ENCODE assay signal across 22 mouse cellular contexts in the genomic region with DNA sequence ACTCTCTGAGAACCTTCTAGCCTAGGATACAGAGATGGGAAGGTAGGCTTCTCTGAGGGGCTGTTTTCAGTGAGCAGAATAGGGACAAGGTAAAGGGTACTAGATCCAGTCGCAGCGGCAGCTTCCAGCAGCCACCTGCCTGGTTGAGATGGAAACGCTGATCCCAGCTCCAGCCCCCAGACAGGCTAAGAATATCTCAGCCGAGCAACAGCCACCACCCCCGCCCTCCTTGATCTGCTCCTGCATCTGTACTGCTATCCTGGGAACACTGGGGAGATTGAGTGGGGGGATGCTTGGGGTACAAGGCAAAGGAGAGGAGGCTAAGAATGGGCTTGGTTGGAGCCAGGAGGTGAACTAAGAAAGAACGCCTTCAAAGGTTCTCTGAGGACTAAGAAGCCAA. TPM values are rescaled to one million over a fixed set of nuclear protein-coding genes. Genes with fewer than 3 reads are reported as not detected.
DNase-seq lines count a peak whose midpoint lies in the region; ATAC-seq and TF ChIP-seq lines count a peak whose summit lies in the region.
"Had no signal": no experiment of that assay in that cellular context is flagged by ENCODE, and none has a peak within 500 bp of the region (broad histone marks: within the 10 kb centered on the region; RNA-seq: fewer than 3 reads in every experiment).

No protein-coding gene starts in this region.

- 11% methylated on average over 6 of the region's 6 CpGs for WGBS in liver, postnatal 0 days (ENCODE audit: insufficient replicate concordance)

- H3K9ac ChIP-seq in liver, postnatal 0 days (replicated peaks) = no peak overlapping the region
- H3K9ac ChIP-seq: intestine, embryonic 15.5 days; limb, embryonic 13.5 days had no signal

- no peak for TF ChIP-seq CTCF in left cerebral cortex, adult 2 months (IDR thresholded peaks at IDR 0.05)
- TF ChIP-seq CTCF in liver, postnatal 0 days (IDR thresholded peaks at IDR 0.05; ENCODE audit: low read depth) = no peak

- peak overlapping the region; percentile 94 for H3K27ac ChIP-seq in left cerebral cortex, adult 2 months
- no peak overlapping the region for H3K27ac ChIP-seq in liver, postnatal 0 days (ENCODE audit: low read depth)
- H3K27ac ChIP-seq: embryonic facial prominence, embryonic 10.5 days; heart, embryonic 10.5 days; intestine, embryonic 15.5 days; limb, embryonic 13.5 days had no signal

- peak; percentile 79 for DNase-seq in left cerebral cortex, adult 11 months (ENCODE audit: low spot score)
- no peak for DNase-seq in left cerebral cortex, postnatal 4 days
- peak; percentile 73 to 80 for DNase-seq in left cerebral cortex, adult 2 months (ENCODE audit: extremely low spot score in 1 of 2, low spot score in 2 of 2)
- peak; percentile 74 for DNase-seq in right cerebral cortex, postnatal 14 days
- DNase-seq in testis, postnatal 14 days (ENCODE audit: low spot score) = no peak
- DNase-seq in liver, postnatal 0 days = no peak
- no peak for DNase-seq in ovary, postnatal 14 days (ENCODE audit: low spot score)
- DNase-seq: adrenal gland, adult 8-10 months; cerebellum, postnatal 14 days; heart, postnatal 36 days; kidney, postnatal 10 days; lung, postnatal 4 days had no signal

- ATAC-seq in frontal cortex, adult (ENCODE audit: low TSS enrichment) = peak; percentile 64
- ATAC-seq in liver, postnatal 0 days = no peak
- ATAC-seq: intestine, embryonic 15.5 days had no signal

- H3K27me3 ChIP-seq in liver, postnatal 0 days (ENCODE audit: insufficient read depth, low read length) = peaks cover 53% of the 10 kb centered on the region

- peak overlapping the region; percentile 19; the same call in 1 of the 2 replicates for H3K4me3 ChIP-seq in left cerebral cortex, adult 2 months
- H3K4me3 ChIP-seq in liver, postnatal 0 days (ENCODE audit: low read depth, low read length) = no peak overlapping the region
- H3K4me3 ChIP-seq: embryonic facial prominence, embryonic 10.5 days; heart, embryonic 10.5 days; intestine, embryonic 15.5 days; limb, embryonic 13.5 days; myocyte had no signal

- H3K4me1 ChIP-seq in liver, postnatal 0 days (ENCODE audit: insufficient read depth) = no peaks in the 10 kb centered on the region; the same call in 1 of the 2 replicates

- TF ChIP-seq EP300 in liver, postnatal 0 days (IDR thresholded peaks at IDR 0.05; ENCODE audit: low read depth) = no peak

- intact Hi-C loops in left cerebral cortex, postnatal 4 days (cut with DNase I) = no loop called here
- intact Hi-C loops in left cerebral cortex, adult 2 months (cut with DNase I) = loop anchor here (1.0 kb wide), 1 partner anchor 20 kb away; no protein-coding TSS in a partner anchor

- H3K9me3 ChIP-seq in liver, postnatal 0 days (ENCODE audit: low read length) = no peaks in the 10 kb centered on the region
- H3K9me3 ChIP-seq: embryonic facial prominence, embryonic 10.5 days; heart, embryonic 10.5 days; intestine, embryonic 15.5 days; limb, embryonic 13.5 days had no signal

- H3K36me3 ChIP-seq in liver, postnatal 0 days (replicated peaks; ENCODE audit: insufficient read depth, low read length) = no peaks in the 10 kb centered on the region
- H3K36me3 ChIP-seq: embryonic facial prominence, embryonic 10.5 days; G1E; heart, embryonic 10.5 days; intestine, embryonic 15.5 days; limb, embryonic 13.5 days had no signal

- H3K4me2 ChIP-seq in liver, postnatal 0 days (ENCODE audit: low read depth, low read length) = no peak overlapping the region
- H3K4me2 ChIP-seq: intestine, embryonic 15.5 days; limb, embryonic 13.5 days had no signal

RNA-seq across cellular contexts. Expression of a gene that starts 4.5 kb away (rescaled TPM):
- 100 to 1,000 TPM; 227 to 230 TPM for total RNA-seq in left cerebral cortex, postnatal 4 days (2021)
- total RNA-seq in left cerebral cortex, adult 2 months (2021) = 100 to 1,000 TPM; 365 to 389 TPM
- polyA plus RNA-seq in liver, postnatal 0 days (2015; fragmentation: Nextera tagmentation; extraction: Ambion mirVana) = not detected in 2 replicates
- total RNA-seq: G1E; gastrocnemius, adult 18-20 months; heart, postnatal 36 days had no signal
- polyA plus RNA-seq: G1E; heart, embryonic 10.5 days; liver, embryonic 16.5 days had no signal

RNA-seq across cellular contexts. Expression of a gene that starts 35.0 kb away (rescaled TPM):
- total RNA-seq in left cerebral cortex, postnatal 4 days (2021) = not detected
- not detected for total RNA-seq in left cerebral cortex, adult 2 months (2021)
- 0.19 and 0.20 TPM in 2 replicates for polyA plus RNA-seq in liver, postnatal 0 days (2015; fragmentation: Nextera tagmentation; extraction: Ambion mirVana)
- total RNA-seq: gastrocnemius, adult 18-20 months; heart, postnatal 36 days had no signal
- polyA plus RNA-seq: C2C12; embryonic facial prominence, embryonic 10.5 days; G1E; liver, embryonic 16.5 days; myocyte had no signal

RNA-seq across cellular contexts. Expression of a gene that starts 42.7 kb away (rescaled TPM):
- total RNA-seq in left cerebral cortex, postnatal 4 days (2021) = not detected
- total RNA-seq in left cerebral cortex, adult 2 months (2021) = not detected
- not detected in 2 replicates for polyA plus RNA-seq in liver, postnatal 0 days (2015; fragmentation: Nextera tagmentation; extraction: Ambion mirVana)
- total RNA-seq: G1E; gastrocnemius, adult 18-20 months; heart, postnatal 36 days had no signal
- polyA plus RNA-seq: C2C12; embryonic facial prominence, embryonic 10.5 days; G1E; heart, embryonic 10.5 days; limb, embryonic 13.5 days; liver, embryonic 16.5 days; myocyte had no signal

RNA-seq across cellular contexts. Expression of a gene that starts 58.9 kb away (rescaled TPM):
- under 1 TPM in 1 of 2 experiments, not detected in 1; 0.38 TPM for total RNA-seq in left cerebral cortex, postnatal 4 days (2021)
- total RNA-seq in left cerebral cortex, adult 2 months (2021) = 10 to 100 TPM; 15.0 to 18.2 TPM
- polyA plus RNA-seq in liver, postnatal 0 days (2015; fragmentation: Nextera tagmentation; extraction: Ambion mirVana) = 0.09 and 0.18 TPM in 2 replicates
- total RNA-seq: heart, postnatal 36 days had no signal
- polyA plus RNA-seq: G1E; liver, embryonic 16.5 days had no signal

Comparison
In these comparisons a context has a peak if more than half of its experiments do, and no peak if none do; other contexts are left out.
1. DNase-seq: peak in left cerebral cortex, adult 11 months (single experiment), left cerebral cortex, adult 2 months (2 of 2) and right cerebral cortex, postnatal 14 days (single experiment); none in left cerebral cortex, postnatal 4 days (single experiment), testis, postnatal 14 days (single experiment), liver, postnatal 0 days (single experiment) and ovary, postnatal 14 days (single experiment).